Mouse (Mus musculus) layer of hippocampus, adult 8-10 months (tissue): ENCODE measurements around the gene Panx2. TPM values are rescaled to one million over a fixed set of nuclear protein-coding genes. Genes with fewer than 3 reads are reported as not detected.

ENCODE experiments used
- DNase-seq, 2 experiments: peaks; one replicate each; pipeline ENCODE4 v3.0.0; 2022; ENCODE audit warnings: low spot score in 2 of 2
- total RNA-seq, 4 experiments: library from RNA; stranded (reverse); gene quantifications; 2 replicates each; pipeline ENCODE4 v1.2.4; 2022

Panx2 gene
- total RNA-seq, 4 experiments from 2014 or later, result 126 to 157 (median 144) TPM

DNA sequence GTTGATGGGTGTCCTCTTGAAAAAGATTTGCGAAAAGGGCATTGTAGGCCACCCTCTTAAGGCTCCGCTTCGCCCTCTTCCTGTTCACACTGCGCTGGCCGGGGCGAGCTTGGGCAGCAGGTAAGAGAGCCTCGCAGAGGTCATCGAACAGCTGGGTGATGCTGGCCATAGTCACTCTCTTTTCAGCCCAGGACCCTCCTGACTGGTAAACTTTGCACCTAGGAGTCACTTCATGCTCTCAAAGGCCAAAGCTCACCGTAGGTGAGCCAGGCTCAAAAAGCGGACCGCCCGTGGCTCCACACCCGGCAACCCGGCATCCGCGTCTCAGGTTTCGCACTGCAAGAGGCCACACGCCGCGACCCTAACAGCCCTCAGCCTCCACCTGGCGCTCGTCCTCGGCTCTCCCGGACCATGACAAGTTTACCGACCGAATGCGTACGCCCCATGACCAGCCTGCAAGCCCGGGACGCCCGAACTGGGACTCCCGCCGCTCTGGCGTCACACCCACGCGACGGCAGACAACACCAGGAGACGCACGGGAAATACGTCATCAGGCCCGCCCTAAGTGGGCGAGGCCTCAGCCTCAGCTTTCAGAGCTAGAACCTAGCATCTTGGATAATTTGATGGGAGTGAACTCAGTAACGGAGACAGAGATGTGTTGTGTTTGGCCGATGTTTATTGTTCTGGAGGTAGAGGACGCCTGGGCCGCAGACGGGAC is 63.3 kb downstream of the Panx2 start, which contains the start of gene Tubgcp6:
Gene Tubgcp6, minus strand, starts transcription at position 464 of the 718 bp plus-strand sequence.
- DNase-seq, result peak; percentile 94 to 95

Other genes starting within 250 kb of the Panx2 start
- 10 to 100 TPM; 11.3 to 16.7 (median 14.3) TPM for gene Alg12, start 240.4 kb upstream of the Panx2 start, total RNA-seq
- gene Creld2, start 240.1 kb upstream of the Panx2 start, total RNA-seq, result 10 to 100 TPM; 15.0 to 35.2 (median 26.0) TPM
- gene Pim3, start 197.5 kb upstream of the Panx2 start, total RNA-seq, result 10 to 100 TPM; 32.4 to 44.2 (median 38.4) TPM
- gene Ttll8, start 105.3 kb upstream of the Panx2 start, total RNA-seq, result 1 to 10 TPM; 1.2 to 4.3 (median 2.7) TPM
- 100 to 1,000 TPM; 114 to 176 (median 137) TPM for gene Mlc1, start 80.7 kb upstream of the Panx2 start, total RNA-seq
- gene Mov10l1, start 76.8 kb upstream of the Panx2 start, total RNA-seq, result under 1 TPM in 1 of 4 experiments, not detected in 3; 0.29 TPM
- 10 to 100 TPM; 20.5 to 22.3 (median 22.0) TPM for gene Trabd, start 15.4 kb downstream of the Panx2 start, total RNA-seq
- 10 to 100 TPM; 22.9 to 25.4 (median 23.4) TPM for gene Selenoo, start 29.4 kb downstream of the Panx2 start, total RNA-seq
- 10 to 100 TPM; 26.1 to 38.9 (median 32.8) TPM for gene Tubgcp6, start 63.4 kb downstream of the Panx2 start, total RNA-seq
- 10 to 100 TPM; 14.7 to 19.3 (median 15.9) TPM for gene Hdac10, start 69.0 kb downstream of the Panx2 start, total RNA-seq
- 1 to 10 TPM; 4.9 to 9.7 (median 7.0) TPM for gene Mapk12, start 81.0 kb downstream of the Panx2 start, total RNA-seq
- gene Mapk11, start 89.9 kb downstream of the Panx2 start, total RNA-seq, result 10 to 100 TPM; 21.4 to 27.4 (median 24.8) TPM
- gene Plxnb2, start 121.1 kb downstream of the Panx2 start, total RNA-seq, result 10 to 100 TPM; 54.0 to 78.5 (median 67.5) TPM
- gene Dennd6b, start 136.8 kb downstream of the Panx2 start, total RNA-seq, result 10 to 100 TPM; 38.9 to 52.1 (median 45.1) TPM
- gene Ppp6r2, start 151.8 kb downstream of the Panx2 start, total RNA-seq, result 100 to 1,000 TPM; 147 to 171 (median 157) TPM